Mouse (Mus musculus) thymus, postnatal 4 days (tissue): Measurements from ENCODE around the gene Itsn1.

Experiments used
- DNase-seq: peaks from one replicate; pipeline ENCODE4 v3.0.0; 2021

Gene Itsn1

DNA sequence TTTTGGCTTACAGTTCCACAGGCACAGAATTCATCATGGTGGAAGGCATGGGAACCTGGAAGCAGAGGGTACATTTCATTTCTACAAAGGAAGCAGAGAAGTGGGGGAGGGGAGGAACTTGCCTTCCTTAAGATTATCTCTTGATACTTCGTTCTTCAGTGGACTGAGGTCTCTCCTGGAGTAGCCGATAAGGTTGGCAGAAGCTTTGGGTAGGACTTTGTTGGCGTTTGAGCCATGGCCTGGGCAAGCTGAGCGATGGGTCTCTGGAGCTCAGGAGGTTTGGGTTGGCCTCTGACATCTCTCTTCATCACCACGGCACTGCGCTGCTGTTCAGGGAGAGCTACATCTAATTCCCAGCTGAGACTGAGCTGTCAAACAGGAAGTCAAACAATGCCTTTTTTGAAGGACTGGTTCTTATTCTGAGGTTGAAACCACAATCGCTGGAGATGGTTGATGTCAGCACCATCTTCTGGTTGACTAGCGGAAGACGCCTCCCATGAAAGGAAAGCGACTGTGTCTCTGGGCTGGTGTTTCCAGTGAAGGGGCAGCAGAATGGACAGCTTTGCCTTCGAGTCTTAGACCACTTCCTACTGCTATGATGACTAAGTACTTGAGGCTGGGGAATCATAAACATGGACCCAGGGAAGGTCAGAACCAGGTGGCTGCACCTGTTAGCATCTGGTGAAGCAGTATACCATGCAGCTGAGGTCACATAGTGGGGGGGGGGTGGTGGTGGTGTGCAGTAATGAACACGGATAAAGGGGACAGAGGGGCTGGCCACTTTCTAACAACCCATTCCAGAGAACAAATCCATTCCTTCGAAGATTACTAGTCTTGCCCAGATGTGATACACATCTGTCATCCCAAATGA lies 235.5 kb downstream of the Itsn1 start:
- peak; percentile 17 for DNase-seq

DNA sequence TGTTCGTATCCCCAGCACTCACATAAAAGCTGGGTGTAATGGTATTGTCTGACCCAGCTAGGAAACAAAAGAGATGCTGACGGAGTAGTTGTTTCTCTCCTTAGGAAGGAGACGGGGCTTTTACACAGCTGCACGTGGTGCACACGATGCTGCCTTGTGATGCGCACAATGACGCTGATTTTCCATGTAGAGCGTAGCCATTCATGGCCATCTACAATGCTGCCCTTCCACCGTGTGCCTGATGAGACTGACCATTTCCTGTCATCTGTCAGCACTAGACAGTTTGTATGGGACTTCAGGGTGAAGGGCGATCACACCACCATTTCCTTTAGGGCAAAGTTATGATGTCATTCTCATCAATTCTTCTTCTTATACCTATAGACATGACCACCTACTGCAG lies 239.6 kb downstream of the Itsn1 start:
- no peak for DNase-seq

DNA sequence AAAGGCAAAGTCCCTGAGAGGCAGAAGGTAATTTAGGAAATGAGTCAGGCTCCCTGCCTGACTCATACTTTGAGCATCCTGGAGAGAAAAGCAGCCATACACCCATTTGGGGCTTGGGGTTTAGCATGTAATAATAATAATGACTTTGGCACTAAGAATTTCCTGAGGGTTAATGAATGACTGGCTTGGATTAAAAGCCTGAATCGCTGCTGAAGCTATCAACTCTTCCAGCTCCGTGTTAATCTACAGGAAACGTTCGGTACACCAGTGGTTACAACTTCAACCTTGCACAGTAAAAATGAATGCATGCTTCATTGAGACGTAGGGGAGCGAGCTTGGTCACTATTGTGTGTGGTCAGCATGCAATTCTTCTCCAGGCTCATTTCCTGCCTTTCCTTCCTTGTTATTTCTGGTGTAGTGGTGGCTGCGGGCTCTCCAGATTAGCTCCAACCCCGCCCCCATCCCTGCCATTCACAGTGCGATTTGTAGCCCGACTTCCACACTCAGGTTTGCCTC lies 240.5 kb downstream of the Itsn1 start:
- no peak for DNase-seq
